Mouse (Mus musculus) right cerebral cortex, postnatal 14 days (tissue): ENCODE measurements around the gene Skap1.

Experiments
- DNase-seq: peaks from one replicate; pipeline ENCODE4 v3.0.0; 2022

The Skap1 gene

GRCm38 (mm10) chr11:96789990-96790389 lies 325.6 kb downstream of the Skap1 start:
- no peak for DNase-seq

GRCm38 (mm10) chr11:96790681-96791080 lies 326.3 kb downstream of the Skap1 start:
- no peak for DNase-seq

GRCm38 (mm10) chr11:96795491-96795890 lies 331.1 kb downstream of the Skap1 start:
- DNase-seq, result no peak

GRCm38 (mm10) chr11:96796081-96796480 lies 331.7 kb downstream of the Skap1 start:
- no peak for DNase-seq

- DNase-seq, result no peak
These were observed 332.2 kb downstream of the Skap1 start for GRCm38 (mm10) chr11:96796586-96796985.

- DNase-seq, result no peak
These were observed 335.1 kb downstream of the Skap1 start for GRCm38 (mm10) chr11:96799511-96799910.

GRCm38 (mm10) chr11:96805606-96806005 lies 341.2 kb downstream of the Skap1 start:
- no peak for DNase-seq

GRCm38 (mm10) chr11:96808066-96808465 lies 343.7 kb downstream of the Skap1 start:
- DNase-seq, result no peak
